Mouse (Mus musculus): ENCODE results near the gene Gm45140. TPM values are rescaled to one million over a fixed set of nuclear protein-coding genes. Genes with fewer than 3 reads are reported as not detected.

The Gm45140 gene
- polyA plus RNA-seq (2015; fragmentation: Nextera tagmentation; extraction: Ambion mirVana) = 3.0 and 6.1 TPM in 2 replicates

DNA sequence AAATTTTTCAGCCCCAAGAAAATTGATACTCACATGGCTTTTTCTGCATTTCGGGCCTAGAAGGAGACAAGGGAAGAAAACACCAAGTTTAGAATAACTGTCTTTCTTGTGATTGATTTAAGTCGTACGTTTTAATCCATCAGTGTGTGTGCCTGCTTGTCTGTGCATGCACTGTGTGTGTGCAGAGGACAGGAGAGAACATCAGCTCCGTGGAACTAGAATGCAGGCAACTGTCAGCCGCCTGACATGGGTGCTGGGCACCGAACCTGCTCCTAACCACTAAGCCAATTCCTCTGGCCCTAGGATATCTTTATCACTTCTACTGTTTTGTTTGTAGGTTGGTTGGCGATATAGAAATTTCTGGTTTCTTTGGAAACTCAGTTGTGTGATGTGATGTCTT lies at the start of gene Gm45140:
Gene Gm45140, minus strand, starts transcription at position 101 of the 400 bp plus-strand sequence.
- H3K9me3 ChIP-seq (replicated peaks; ENCODE audit: control insufficient read depth, low read length) = no peaks in the 10 kb centered on the region
- H3K27me3 ChIP-seq (ENCODE audit: control insufficient read depth, insufficient read depth, low read length) = no peaks in the 10 kb centered on the region
- H3K4me1 ChIP-seq (ENCODE audit: control insufficient read depth, insufficient read depth, low read length) = peaks cover 6% of the 10 kb centered on the region; the same call in 1 of the 2 replicates
- H3K9ac ChIP-seq (ENCODE audit: low read length) = no peak within 1 kb of the TSS
- H3K27ac ChIP-seq (ENCODE audit: low read length) = no peak within 1 kb of the TSS
- WGBS = 91% methylated on average over 7 of the region's 7 CpGs
- H3K4me3 ChIP-seq (replicated peaks; ENCODE audit: low read length) = no peak within 1 kb of the TSS
- ATAC-seq (ENCODE audit: insufficient read depth, low FRiP score) = no peak
- peaks cover 3% of the 10 kb centered on the region; the same call in 1 of the 2 replicates for H3K36me3 ChIP-seq (ENCODE audit: control insufficient read depth, insufficient read depth, low read length)
- H3K4me2 ChIP-seq (ENCODE audit: low read depth, low read length) = no peak within 1 kb of the TSS

DNA sequence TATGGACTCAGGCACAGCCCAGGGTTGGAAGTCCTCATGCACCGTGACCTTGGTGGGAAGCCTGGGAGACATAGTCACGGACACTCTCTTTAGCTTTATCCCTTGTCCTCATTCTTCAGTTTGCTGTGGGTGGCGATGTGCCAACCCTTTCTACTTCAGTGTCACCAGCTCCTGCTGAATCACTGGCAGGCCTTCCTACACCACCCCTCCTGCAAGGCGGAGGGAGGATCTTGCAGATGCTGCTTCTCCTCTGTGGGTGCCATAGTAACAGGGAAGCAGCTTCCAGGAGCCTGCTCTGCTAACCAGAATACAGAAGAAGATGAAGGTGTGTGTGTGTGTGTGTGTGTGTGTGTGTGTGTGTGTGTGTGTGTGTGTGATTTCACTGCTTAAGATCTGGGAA lies 47.2 kb upstream of the Gm45140 start:
- Histone ChIP-seq H3K9ac (ENCODE audit: low read length) (no peak overlapping the region), H3K27ac (ENCODE audit: low read length) (no peak overlapping the region), H3K4me2 (ENCODE audit: low read depth, low read length) (no peak overlapping the region), H3K27me3 (ENCODE audit: control insufficient read depth, insufficient read depth, low read length) (no peaks in the 10 kb centered on the region), H3K4me1 (ENCODE audit: control insufficient read depth, insufficient read depth, low read length) (no peaks in the 10 kb centered on the region), H3K9me3 (replicated peaks; ENCODE audit: control insufficient read depth, low read length) (no peaks in the 10 kb centered on the region), H3K36me3 (ENCODE audit: control insufficient read depth, insufficient read depth, low read length) (no peaks in the 10 kb centered on the region), H3K4me3 (replicated peaks; ENCODE audit: low read length) (no peak overlapping the region)
- no peak for ATAC-seq (ENCODE audit: insufficient read depth, low FRiP score)
- WGBS = 57% methylated on average over 4 of the region's 4 CpGs

DNA sequence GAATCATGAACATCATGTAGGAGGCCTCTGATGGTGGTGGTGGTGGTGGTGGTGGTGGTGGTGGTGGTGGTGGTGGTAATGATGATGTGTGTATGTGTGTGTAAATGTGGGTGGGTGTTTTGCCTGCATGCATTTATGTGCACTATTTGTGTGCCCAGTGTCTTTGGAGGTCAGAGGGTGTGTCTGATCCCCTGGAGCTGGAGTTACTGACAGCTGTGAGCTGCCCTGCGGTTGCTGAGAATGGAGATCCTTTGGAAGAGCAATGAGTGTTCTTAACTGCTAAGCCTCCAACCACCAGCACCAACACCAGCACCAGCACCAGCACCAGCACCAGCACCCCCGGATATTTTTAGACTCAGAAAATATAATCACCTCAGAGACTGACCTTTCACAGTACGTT lies 46.6 kb upstream of the Gm45140 start:
- WGBS = 71% methylated on average over 3 of the region's 3 CpGs
- no peaks in the 10 kb centered on the region for H3K9me3 ChIP-seq (replicated peaks; ENCODE audit: control insufficient read depth, low read length)
- no peaks in the 10 kb centered on the region for H3K36me3 ChIP-seq (ENCODE audit: control insufficient read depth, insufficient read depth, low read length)
- H3K27ac ChIP-seq (ENCODE audit: low read length) = no peak overlapping the region
- no peaks in the 10 kb centered on the region for H3K27me3 ChIP-seq (ENCODE audit: control insufficient read depth, insufficient read depth, low read length)
- ATAC-seq (ENCODE audit: insufficient read depth, low FRiP score) = no peak
- H3K4me1 ChIP-seq (ENCODE audit: control insufficient read depth, insufficient read depth, low read length) = no peaks in the 10 kb centered on the region
- no peak overlapping the region for H3K9ac ChIP-seq (ENCODE audit: low read length)
- H3K4me3 ChIP-seq (replicated peaks; ENCODE audit: low read length) = no peak overlapping the region
- no peak overlapping the region for H3K4me2 ChIP-seq (ENCODE audit: low read depth, low read length)

DNA sequence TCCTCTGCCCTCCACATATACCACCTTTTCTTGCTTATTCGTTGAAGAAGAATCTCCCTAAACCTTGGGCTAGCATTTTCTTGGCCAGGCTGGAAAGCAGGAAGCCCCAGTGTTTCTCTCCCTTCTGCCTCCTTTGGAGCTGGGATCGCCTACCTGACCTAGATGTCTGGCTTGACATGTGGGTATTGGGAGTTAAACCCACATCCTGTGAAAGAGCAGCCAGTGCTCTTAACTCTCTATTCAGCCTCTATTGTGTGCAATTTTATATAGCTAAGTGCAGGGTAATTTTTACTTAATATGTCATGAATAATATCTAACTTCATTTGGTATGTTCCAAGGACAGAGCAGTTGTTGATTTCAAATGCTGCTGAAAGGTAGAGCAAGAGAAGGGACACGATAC lies 44.0 kb upstream of the Gm45140 start:
- H3K4me1 ChIP-seq (ENCODE audit: control insufficient read depth, insufficient read depth, low read length) = no peaks in the 10 kb centered on the region
- H3K36me3 ChIP-seq (ENCODE audit: control insufficient read depth, insufficient read depth, low read length) = no peaks in the 10 kb centered on the region
- 55% methylated on average over 3 of the region's 3 CpGs for WGBS
- no peak overlapping the region for H3K9ac ChIP-seq (ENCODE audit: low read length)
- no peaks in the 10 kb centered on the region for H3K9me3 ChIP-seq (replicated peaks; ENCODE audit: control insufficient read depth, low read length)
- H3K4me2 ChIP-seq (ENCODE audit: low read depth, low read length) = no peak overlapping the region
- no peaks in the 10 kb centered on the region for H3K27me3 ChIP-seq (ENCODE audit: control insufficient read depth, insufficient read depth, low read length)
- no peak for ATAC-seq (ENCODE audit: insufficient read depth, low FRiP score)
- no peak overlapping the region for H3K4me3 ChIP-seq (replicated peaks; ENCODE audit: low read length)
- no peak overlapping the region for H3K27ac ChIP-seq (ENCODE audit: low read length)

DNA sequence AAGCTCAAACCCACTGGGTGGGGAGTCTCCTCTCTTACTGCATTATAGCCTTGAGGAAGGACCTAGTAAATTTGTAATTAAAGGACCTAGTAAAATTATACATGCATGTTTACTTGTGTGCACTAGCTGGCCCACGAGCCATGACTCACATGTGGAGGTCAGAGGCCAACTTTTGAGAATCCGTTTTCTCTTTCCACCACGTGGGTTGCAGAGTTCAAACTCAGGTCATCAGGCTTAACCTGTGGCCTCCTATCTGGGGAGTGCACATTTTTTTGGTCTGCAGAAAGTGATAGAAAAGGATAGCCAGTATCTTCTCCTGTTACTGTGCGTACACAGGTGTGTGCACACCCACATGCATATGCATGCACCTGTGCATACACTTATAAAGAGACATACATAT lies 43.4 kb upstream of the Gm45140 start:
- WGBS = 22% methylated on average over 4 of the region's 4 CpGs
- H3K4me1 ChIP-seq (ENCODE audit: control insufficient read depth, insufficient read depth, low read length) = no peaks in the 10 kb centered on the region
- H3K4me2 ChIP-seq (ENCODE audit: low read depth, low read length) = no peak overlapping the region
- H3K27ac ChIP-seq (ENCODE audit: low read length) = no peak overlapping the region
- no peaks in the 10 kb centered on the region for H3K36me3 ChIP-seq (ENCODE audit: control insufficient read depth, insufficient read depth, low read length)
- H3K27me3 ChIP-seq (ENCODE audit: control insufficient read depth, insufficient read depth, low read length) = no peaks in the 10 kb centered on the region
- no peak overlapping the region for H3K4me3 ChIP-seq (replicated peaks; ENCODE audit: low read length)
- no peak for ATAC-seq (ENCODE audit: insufficient read depth, low FRiP score)
- H3K9ac ChIP-seq (ENCODE audit: low read length) = no peak overlapping the region
- H3K9me3 ChIP-seq (replicated peaks; ENCODE audit: control insufficient read depth, low read length) = no peaks in the 10 kb centered on the region

DNA sequence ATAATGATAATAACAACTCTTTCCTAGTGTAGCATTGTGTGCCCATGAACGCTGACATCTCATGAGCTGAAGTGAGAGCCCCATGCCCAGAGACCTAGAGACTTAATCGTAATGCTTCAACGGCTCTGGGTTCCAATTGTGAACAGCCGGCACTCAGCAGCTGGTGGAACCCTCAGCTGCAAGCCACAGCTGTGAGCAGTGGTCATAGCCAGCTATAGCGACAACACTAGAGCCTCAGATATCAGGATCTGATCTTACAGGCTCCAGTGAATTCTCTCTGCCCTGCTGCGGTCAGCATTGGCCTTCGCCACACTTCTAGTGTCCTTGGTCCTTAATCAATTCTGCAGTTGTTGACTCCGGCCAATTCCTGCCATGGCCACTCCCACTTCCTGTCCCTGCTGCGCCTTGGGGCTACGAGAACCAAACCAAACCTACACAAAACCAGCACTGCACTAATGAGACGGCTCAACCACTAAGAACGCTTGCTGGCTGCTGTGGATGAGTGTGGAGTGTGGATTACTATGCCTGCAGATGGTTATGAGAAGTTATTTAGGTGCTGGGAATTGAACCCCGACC lies 40.6 kb upstream of the Gm45140 start:
- Histone ChIP-seq H3K27me3 (ENCODE audit: control insufficient read depth, insufficient read depth, low read length) (no peaks in the 10 kb centered on the region), H3K4me1 (ENCODE audit: control insufficient read depth, insufficient read depth, low read length) (no peaks in the 10 kb centered on the region), H3K4me2 (ENCODE audit: low read depth, low read length) (no peak overlapping the region), H3K27ac (ENCODE audit: low read length) (no peak overlapping the region), H3K4me3 (replicated peaks; ENCODE audit: low read length) (no peak overlapping the region), H3K9me3 (replicated peaks; ENCODE audit: control insufficient read depth, low read length) (no peaks in the 10 kb centered on the region), H3K36me3 (ENCODE audit: control insufficient read depth, insufficient read depth, low read length) (no peaks in the 10 kb centered on the region), H3K9ac (ENCODE audit: low read length) (no peak overlapping the region)
- no peak for ATAC-seq (ENCODE audit: insufficient read depth, low FRiP score)
- 63% methylated on average over 13 of the region's 13 CpGs for WGBS

DNA sequence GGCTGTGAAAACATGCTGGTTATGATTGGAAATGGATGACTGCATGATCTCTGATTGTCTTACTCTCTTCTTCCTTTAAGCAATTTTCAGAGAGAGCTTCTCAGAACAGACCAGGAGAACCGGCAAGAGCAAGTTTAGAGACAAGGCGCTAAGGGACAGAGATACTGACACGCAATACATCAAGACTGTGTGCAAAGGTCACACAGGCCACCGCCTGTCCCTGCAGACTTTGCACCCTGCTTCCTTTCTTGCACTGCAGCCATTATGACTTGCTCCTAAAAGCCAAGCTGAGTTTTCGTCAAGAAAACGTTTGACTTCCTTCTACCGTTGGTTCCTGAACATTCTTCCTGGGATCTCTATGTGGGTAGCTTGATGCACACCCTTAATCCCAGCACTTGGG lies 40.0 kb upstream of the Gm45140 start:
- Histone ChIP-seq H3K27ac (ENCODE audit: low read length) (no peak overlapping the region), H3K27me3 (ENCODE audit: control insufficient read depth, insufficient read depth, low read length) (no peaks in the 10 kb centered on the region), H3K4me3 (replicated peaks; ENCODE audit: low read length) (no peak overlapping the region), H3K9ac (ENCODE audit: low read length) (no peak overlapping the region), H3K4me1 (ENCODE audit: control insufficient read depth, insufficient read depth, low read length) (no peaks in the 10 kb centered on the region), H3K4me2 (ENCODE audit: low read depth, low read length) (no peak overlapping the region), H3K9me3 (replicated peaks; ENCODE audit: control insufficient read depth, low read length) (no peaks in the 10 kb centered on the region), H3K36me3 (ENCODE audit: control insufficient read depth, insufficient read depth, low read length) (no peaks in the 10 kb centered on the region)
- WGBS = 70% methylated on average over 7 of the region's 7 CpGs
- ATAC-seq (ENCODE audit: insufficient read depth, low FRiP score) = no peak

DNA sequence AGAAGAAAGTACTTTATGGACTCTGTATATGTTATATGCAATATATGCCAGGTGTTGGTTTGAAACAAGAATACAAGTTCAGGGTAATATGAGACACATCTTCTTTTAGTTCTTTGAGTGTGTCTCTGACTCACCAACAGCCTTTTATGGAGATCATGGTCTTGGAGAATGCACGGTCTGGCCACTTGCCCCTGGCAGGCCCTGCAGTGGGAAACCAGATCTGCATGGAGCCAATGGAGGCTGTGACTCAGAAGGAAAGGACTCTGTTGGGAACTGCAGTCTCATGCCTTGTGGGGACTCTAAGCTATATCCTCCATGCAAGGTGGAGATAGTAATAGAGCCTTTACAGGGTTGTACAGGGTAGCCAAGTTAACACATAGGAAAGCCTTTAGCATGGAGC lies 39.5 kb upstream of the Gm45140 start:
- WGBS = 77% methylated on average over 1 of the region's 1 CpGs
- H3K36me3 ChIP-seq (ENCODE audit: control insufficient read depth, insufficient read depth, low read length) = no peaks in the 10 kb centered on the region

DNA sequence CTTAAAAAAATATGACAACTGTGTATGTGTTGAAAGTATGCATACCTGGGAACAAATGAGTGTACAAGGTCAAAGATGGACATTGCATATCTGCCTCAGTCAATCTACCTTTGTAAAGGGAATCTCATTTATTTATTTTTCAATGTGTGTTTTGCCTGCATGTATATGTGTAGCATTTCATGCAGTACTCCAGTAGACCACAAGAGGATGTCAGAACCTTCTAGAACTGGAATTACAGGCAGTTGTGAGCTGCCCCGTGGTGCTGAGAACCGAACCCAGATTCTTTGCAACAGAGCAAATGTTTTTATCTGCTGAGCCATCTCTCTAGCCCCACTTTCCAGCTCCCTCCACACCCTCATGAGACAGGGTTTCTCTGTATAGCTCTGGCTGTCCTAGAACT lies 38.4 kb upstream of the Gm45140 start:
- Histone ChIP-seq H3K9ac (ENCODE audit: low read length) (no peak overlapping the region), H3K27ac (ENCODE audit: low read length) (no peak overlapping the region), H3K36me3 (ENCODE audit: control insufficient read depth, insufficient read depth, low read length) (no peaks in the 10 kb centered on the region), H3K4me2 (ENCODE audit: low read depth, low read length) (no peak overlapping the region), H3K9me3 (replicated peaks; ENCODE audit: control insufficient read depth, low read length) (no peaks in the 10 kb centered on the region), H3K4me1 (ENCODE audit: control insufficient read depth, insufficient read depth, low read length) (0 out of 2 replicates have a peak, but pooled peaks cover 2% of the 10 kb centered on the region), H3K27me3 (ENCODE audit: control insufficient read depth, insufficient read depth, low read length) (no peaks in the 10 kb centered on the region), H3K4me3 (replicated peaks; ENCODE audit: low read length) (no peak overlapping the region)
- 89% methylated on average over 2 of the region's 2 CpGs for WGBS
- no peak for ATAC-seq (ENCODE audit: insufficient read depth, low FRiP score)

More for the DNA sequence above, 39.5 kb upstream of the Gm45140 start:
- Histone ChIP-seq H3K4me1 (ENCODE audit: control insufficient read depth, insufficient read depth, low read length) (no peaks in the 10 kb centered on the region), H3K27me3 (ENCODE audit: control insufficient read depth, insufficient read depth, low read length) (no peaks in the 10 kb centered on the region), H3K27ac (ENCODE audit: low read length) (no peak overlapping the region), H3K4me2 (ENCODE audit: low read depth, low read length) (no peak overlapping the region), H3K9me3 (replicated peaks; ENCODE audit: control insufficient read depth, low read length) (no peaks in the 10 kb centered on the region), H3K4me3 (replicated peaks; ENCODE audit: low read length) (no peak overlapping the region), H3K9ac (ENCODE audit: low read length) (no peak overlapping the region)
- no peak for ATAC-seq (ENCODE audit: insufficient read depth, low FRiP score)
